Mouse (Mus musculus): ENCODE measurements around the gene Trim9.

- no peak for TF ChIP-seq CTCF (conservative IDR thresholded peaks at IDR 0.05; ENCODE audit: low read length)
- TF ChIP-seq POU5F1 (IDR thresholded peaks at IDR 0.05; ENCODE audit: borderline replicate concordance, low read length), result no peak
Observed at GRCm38 (mm10) chr12:70228155-70228554, 119.3 kb downstream of the Trim9 start.
